8 mouse cellular contexts compared by ENCODE assay signal in the genomic region with DNA sequence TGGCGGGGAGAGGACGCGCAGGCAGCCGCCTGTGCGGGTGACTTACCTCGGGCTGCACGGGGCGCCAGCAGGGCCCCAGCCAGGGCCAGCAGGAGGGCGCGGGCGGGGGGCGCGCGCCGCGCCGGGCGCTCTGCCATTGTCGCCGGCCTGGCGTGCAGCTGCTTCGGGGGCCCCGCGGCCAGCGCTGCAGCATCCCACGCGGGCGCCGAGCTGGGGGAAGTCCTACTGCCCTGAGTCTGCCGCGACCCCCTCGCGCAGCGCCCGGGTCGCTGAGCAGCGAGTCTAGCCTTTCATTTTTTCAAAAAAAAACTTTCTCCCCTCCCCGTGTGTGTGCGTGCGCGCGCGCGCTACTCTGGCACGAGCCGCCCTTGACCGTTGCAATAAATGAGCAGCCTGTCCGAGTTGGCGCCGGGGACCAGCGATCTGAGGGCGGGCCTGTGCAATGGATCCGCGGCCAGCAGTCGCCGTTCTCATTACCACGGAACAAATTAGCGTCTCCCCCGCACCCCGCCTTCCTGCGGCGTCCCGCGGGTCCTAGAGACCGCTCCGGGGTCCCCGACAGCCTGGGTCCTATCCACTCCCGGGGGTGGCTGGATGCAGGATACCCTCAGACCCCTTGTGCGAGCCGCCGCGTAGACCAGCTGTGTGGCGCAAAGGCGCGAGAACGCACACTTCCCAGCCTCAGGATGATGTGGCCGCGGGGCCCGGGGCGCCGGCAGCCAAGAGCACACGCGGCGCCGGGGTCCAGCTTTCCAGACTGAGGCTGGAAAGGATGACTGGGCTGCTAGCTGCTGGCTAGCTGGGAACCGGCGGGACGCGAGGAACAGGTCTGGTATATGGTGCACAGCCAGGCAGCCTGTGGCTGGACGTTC. TPM values are rescaled to one million over a fixed set of nuclear protein-coding genes. Genes with fewer than 3 reads are reported as not detected.
DNase-seq lines count a peak whose midpoint lies in the region; ATAC-seq and TF ChIP-seq lines count a peak whose summit lies in the region.

No protein-coding gene starts in this region.

- peak overlapping the region; percentile 63 to 76 for H3K4me3 ChIP-seq in ES-E14 (ENCODE audit: insufficient read depth in 1 of 2, low read depth in 1 of 2, low read length in 2 of 2, poor library complexity in 1 of 2, severe bottlenecking in 1 of 2)
- peak overlapping the region; percentile 75 for H3K4me3 ChIP-seq in lung, embryonic 16.5 days (ENCODE audit: low read length)

- WGBS in lung, embryonic 16.5 days, result under 1% methylated on average over 85 of the region's 90 CpGs

- H3K4me2 ChIP-seq in lung, embryonic 16.5 days (ENCODE audit: low read depth, low read length), result peak overlapping the region; percentile 84

- peak; percentile 47; the same call in 1 of the 2 replicates for ATAC-seq in frontal cortex, adult (ENCODE audit: low TSS enrichment)
- ATAC-seq in lung, embryonic 16.5 days (ENCODE audit: low read depth), result peak; percentile 75
- no peak for ATAC-seq in megakaryocyte, adult 5-6 weeks (ENCODE audit: poor library complexity, severe bottlenecking)

- no peaks in the 10 kb centered on the region for H3K9me3 ChIP-seq in ES-E14 (ENCODE audit: control insufficient read depth, insufficient read depth, low read depth, low read length)
- no peaks in the 10 kb centered on the region for H3K9me3 ChIP-seq in lung, embryonic 16.5 days (ENCODE audit: control insufficient read depth, low read length)

- H3K27ac ChIP-seq in ES-E14 (ENCODE audit: insufficient read depth, low read depth, low read length, poor library complexity, severe bottlenecking), result no peak overlapping the region
- peak overlapping the region; percentile 89 for H3K27ac ChIP-seq in lung, embryonic 16.5 days (ENCODE audit: low read length)

- no peaks in the 10 kb centered on the region for H3K36me3 ChIP-seq in ES-E14 (ENCODE audit: control insufficient read depth, insufficient read depth, low read length, poor library complexity, severe bottlenecking)
- H3K36me3 ChIP-seq in lung, embryonic 16.5 days (ENCODE audit: control insufficient read depth, insufficient read depth, low read length), result no peaks in the 10 kb centered on the region

- in situ Hi-C loops in ES-E14 (cut with MboI; ENCODE audit: low sequenced_read_pairs in 2 of 2, unreplicated experiment in 2 of 2), result loop anchor here in 1 of 2 experiments (10.0 kb wide), 1 partner anchor 370 kb away; no protein-coding TSS in a partner anchor

- DNase-seq in ES-E14 (ENCODE audit: low read depth, low spot score), result no peak
- DNase-seq in cerebellum, adult 9-10 months, result peak; percentile 5
- DNase-seq in heart, postnatal 4 days, result peak; percentile 75
- DNase-seq in layer of hippocampus, adult 9-11 months, result peak; percentile 39
- DNase-seq in right cerebral cortex, adult 18-20 months, result peak; percentile 36

- H3K4me1 ChIP-seq in ES-E14 (ENCODE audit: control insufficient read depth in 2 of 2, insufficient read depth in 2 of 2, low read length in 2 of 2, poor library complexity in 1 of 2), result no peaks in the 10 kb centered on the region; a peak in 1 of 4 replicates
- peaks cover 38% of the 10 kb centered on the region for H3K4me1 ChIP-seq in lung, embryonic 16.5 days (replicated peaks; ENCODE audit: control insufficient read depth, insufficient read depth, low read length)

- H3K9ac ChIP-seq in ES-E14 (ENCODE audit: insufficient read depth, low read depth, low read length, poor library complexity, severe bottlenecking), result peak overlapping the region; percentile 47
- H3K9ac ChIP-seq in lung, embryonic 16.5 days (ENCODE audit: low read length), result peak overlapping the region; percentile 82

- H3K27me3 ChIP-seq in lung, embryonic 16.5 days (ENCODE audit: control insufficient read depth, insufficient read depth, low read depth, low read length), result no peaks in the 10 kb centered on the region

TF ChIP-seq in ES-E14, 5 proteins besides CTCF, POLR2A, EP300 and RAD21:
- 0 out of 2 replicates have a peak, but pooled peaks have one; percentile 20 for TF ChIP-seq ZNF384 (IDR thresholded peaks at IDR 0.05; ENCODE audit: low read depth, low read length)
- no peak for TF ChIP-seq CHD2 (IDR thresholded peaks at IDR 0.05; ENCODE audit: low read depth, low read length)

RNA-seq across cellular contexts. Expression of gene Adam12, which starts 7.0 kb away (rescaled TPM):
- total RNA-seq in ES-E14 (2012; rRNA removed), result 2.1 and 3.9 TPM in 2 replicates
- 10 to 100 TPM in 1 of 2 experiments, 1 to 10 TPM in 1; 9.2 to 10.6 TPM for total RNA-seq in heart, postnatal 4 days (2021)
- polyA plus RNA-seq in lung, embryonic 16.5 days (2015; fragmentation: Nextera tagmentation; extraction: Ambion mirVana), result 15.3 and 15.7 TPM in 2 replicates
- total RNA-seq in megakaryocyte, adult 5-6 weeks (2015), result 0.09 TPM in 1 of 2 replicates, not detected in the other
- 0.12 and 0.26 TPM in 2 replicates for total RNA-seq in megakaryocyte, adult 5-6 weeks (2017)
